Mouse (Mus musculus) lung, postnatal 0 days (tissue): ENCODE results near the gene Ldlrad1.

Experiments used
- CTCF ChIP-seq: IDR thresholded peaks from 2 replicates; pipeline ENCODE4 v1.5.1; 2016; ENCODE audit warnings: antibody characterized with exemption, mild to moderate bottlenecking
- EP300 ChIP-seq: IDR thresholded peaks from 2 replicates; pipeline ENCODE4 v1.6.1; 2016; ENCODE audit warnings: antibody characterized with exemption, mild to moderate bottlenecking, control low read depth

- TF ChIP-seq CTCF, result no peak
- no peak for TF ChIP-seq EP300
Observed at GRCm38 (mm10) chr4:107211936-107212335, 3.0 kb downstream of the Ldlrad1 start.
